Mouse (Mus musculus) right cerebral cortex, adult 2 months (tissue): Measurements from ENCODE around the gene Alkbh4.
"Not testable (repeated sequence)": the region's sequence is repeated elsewhere in the genome, so short reads cannot be mapped to it uniquely, and the experiment has no call there.

Source experiments
- DNase-seq, 2 experiments: peaks; one replicate each; pipeline ENCODE4 v3.0.0; 2021 to 2022; ENCODE audit warnings: low spot score in 2 of 2

Alkbh4 gene

DNA sequence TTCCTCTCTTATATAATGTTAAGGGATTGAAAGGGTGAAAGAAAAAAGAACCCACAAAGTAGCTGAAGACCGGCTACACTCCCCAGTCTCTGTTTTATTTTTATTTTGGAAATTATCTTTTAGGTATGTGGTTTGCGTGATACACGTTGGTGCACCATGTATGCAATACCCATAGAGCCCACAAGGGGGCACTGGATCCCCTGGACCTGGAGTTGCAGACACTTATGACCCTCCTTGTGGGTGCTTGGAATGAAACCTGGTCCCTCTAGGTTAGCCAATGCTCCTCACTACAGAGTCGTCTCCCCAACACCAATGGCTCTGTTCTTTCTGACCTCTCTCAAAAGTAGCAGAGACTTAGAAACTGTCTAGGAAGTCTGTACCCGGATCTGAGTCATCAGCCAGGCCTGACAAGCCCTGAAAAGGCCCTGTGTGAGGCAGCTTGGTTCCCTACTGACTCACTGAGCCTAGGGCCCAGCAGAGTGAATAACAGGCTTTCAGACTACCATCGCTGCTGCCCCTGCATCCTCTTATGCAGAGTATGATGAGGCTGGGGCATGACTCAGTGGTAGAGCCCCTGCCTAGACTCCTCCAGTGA, 7.3 kb downstream of the Alkbh4 start:
- DNase-seq = no peak

DNA sequence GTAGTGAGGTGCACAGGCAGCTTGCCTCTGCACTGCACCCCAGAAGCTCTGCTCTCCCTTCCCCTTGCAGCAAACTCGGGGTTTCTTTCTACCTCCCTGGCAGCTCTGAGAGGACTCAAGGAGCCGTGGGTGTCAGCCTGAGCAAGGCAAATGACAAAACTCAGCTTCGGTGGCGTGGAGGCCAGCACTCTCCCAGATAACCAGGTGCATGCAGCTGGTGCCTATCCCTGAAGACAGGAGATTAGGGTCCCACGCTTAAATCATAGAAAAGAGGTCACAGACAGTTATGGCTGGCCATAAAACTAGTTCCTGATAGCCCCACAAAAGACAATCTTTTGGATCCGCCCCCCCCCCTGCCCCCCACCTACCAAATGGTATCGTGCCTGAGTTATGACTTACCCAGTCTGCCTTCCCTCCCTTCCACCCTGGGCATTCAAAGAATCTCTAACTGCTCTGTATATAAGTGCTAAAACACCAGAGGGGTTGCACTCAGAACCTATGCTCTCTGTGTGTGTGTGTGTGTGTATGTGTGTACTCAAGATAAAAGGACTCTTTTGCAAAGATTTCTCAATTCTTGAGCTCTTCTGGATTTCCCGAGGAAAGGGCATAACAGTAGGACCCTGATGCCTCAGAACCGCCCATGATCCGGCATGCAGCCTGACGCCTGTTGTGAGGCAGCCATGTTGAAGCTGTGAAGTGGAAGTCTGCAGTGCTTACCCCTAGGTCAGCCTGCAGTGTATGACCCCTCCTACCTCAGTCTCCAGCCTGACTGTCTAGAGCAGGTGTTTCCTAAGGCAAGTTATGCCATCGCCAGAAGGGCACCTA, 8.9 kb downstream of the Alkbh4 start:
- DNase-seq = no peak

DNA sequence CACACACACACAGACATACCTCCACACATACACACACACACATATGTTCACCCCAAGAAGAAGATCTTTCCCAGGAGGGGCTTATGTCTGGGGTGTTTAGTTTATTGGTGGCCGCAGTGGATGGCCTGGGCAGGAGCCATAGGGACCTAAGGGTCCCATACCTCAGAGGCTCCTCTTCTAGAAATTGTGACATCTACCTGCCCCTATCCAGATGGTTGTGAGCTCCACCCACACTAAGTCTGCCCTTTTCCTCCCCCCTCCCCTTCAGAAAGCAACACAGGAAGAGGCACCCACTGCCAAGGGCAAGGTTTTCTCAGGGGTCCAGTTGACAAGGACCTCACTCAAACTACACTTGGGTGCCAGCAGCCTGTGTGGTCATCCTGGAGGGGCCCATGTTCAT, 11.0 kb downstream of the Alkbh4 start:
- no peak for DNase-seq

DNA sequence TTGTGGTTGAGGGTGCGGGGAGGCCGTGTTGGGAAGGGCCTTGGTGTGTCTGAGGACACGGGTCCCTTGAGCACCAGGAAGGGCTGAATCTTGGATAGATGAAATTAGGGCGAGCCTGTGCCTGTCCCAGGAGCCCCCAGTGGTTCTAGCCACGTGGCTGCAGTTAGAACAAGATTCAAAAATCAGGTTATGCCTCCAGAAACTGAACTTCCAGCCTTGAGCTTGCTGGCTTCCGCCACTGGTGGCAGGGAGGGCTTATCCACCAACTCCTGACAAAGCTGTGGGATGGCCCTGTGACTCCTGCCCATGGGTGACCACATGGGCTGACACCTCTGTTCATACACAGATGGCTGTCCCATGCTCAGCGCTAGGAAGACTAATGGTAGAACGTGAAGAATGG, 11.8 kb downstream of the Alkbh4 start:
- DNase-seq = no peak

DNA sequence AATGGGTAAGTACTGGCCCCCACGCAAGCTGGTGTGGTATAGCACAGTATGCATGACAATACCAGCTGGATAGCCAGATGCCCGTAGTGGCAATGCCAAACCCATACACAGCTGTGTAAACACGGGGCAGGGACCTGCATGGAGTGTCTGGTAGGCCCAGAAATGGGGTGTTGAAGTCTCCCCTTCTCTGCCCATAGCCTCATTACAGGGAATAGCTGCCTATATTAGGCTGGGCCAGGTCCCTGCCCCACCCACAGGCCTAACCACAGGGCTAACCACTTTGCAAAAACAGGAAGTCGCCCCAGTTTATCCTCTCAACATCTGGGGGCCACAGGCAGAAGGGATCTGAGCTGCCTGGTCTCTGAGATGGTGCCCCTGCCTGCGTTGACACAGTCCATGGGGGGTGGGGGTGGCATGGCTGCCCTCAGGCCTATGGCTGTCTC, 13.2 kb downstream of the Alkbh4 start:
- not testable (repeated sequence) for DNase-seq

DNA sequence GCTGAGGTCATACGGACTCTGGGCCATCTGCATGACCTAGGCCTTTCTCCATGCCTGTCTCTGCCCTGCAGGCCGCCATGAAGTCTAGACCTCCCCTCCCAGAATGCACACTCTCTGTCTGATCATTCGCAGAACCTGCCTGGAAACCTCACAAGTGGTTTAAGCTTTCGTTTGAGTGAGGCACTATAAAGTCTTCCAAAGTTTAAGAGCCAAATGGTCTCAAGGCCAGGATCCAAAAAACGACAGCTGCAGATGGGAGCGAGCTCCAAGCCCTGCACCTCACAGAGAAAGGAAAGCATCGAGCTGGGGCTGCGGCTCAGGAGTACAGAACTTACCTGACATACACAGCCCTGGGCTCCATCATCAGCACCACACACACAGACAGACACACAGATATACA, 16.4 kb downstream of the Alkbh4 start:
- no peak for DNase-seq

DNA sequence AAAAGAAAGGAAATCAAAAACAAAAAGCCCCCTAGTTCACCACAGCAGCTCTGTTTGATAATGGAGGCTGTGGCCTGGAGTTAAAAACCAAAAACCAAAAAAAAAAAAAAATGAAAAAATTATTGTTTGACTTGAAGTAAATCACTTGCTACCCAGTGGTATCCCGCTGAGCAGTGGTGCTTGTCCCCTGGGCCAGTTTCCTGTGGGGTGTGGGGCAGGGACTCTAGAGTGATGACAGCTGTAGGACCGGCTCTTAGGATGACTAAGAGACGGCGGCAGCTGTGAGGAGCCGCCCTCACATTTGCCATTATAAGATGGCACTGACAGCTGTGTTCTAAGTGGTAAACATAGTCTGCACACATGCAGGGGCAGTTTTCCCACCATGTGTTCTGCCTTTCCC, 19.5 kb downstream of the Alkbh4 start:
- DNase-seq = no peak

DNA sequence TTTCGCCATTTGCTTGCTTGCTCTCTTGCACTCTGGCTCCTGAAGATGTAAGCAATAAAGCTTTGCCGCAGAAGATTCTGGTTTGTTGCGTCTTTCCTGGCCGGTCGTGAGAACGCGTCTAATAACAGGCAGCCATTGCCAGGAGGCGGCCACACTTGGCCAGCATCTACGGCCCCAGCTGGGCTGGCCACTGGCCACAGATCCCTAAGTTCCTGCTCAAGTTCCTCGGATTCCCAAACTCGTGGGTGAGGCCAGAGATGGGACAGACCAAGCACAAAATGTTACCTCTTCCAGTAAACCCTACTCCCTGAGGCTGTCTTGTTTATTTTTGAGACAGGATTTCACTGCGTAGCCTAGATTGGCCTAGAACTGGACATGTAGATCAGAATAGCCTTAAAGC, 24.1 kb downstream of the Alkbh4 start:
- not testable (repeated sequence) for DNase-seq

DNA sequence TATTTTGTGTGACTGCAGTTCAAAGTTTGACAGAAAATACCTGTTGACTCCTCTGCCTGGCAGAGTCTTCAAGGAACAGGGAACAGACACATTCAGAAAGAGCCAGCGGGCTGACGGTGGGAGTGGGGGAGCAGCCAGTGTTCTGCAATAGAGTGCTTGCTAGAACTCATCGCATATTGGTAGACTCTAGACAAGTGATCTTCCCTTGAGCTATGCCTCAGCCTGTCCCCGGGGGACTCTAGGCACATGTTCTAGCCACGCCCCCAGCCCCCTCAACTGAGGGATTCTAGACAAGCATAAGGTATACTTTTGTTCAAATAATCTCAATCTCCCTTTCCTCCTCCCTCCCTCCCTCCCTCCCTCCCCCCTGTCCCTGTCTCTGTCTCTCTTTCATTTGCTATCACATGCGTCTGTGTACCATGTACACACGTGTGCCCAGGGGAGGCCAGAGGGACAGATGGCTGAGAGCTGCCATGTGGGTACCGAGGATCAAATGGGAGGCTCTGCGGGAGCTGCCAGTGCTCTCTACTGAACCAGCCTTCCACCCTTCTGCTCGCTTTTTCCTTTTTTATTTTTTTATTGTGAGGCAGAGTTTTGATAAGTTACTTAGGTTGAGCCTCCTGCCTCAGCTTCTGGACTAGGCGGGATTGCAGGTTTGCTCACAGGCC, 28.0 kb downstream of the Alkbh4 start:
- no peak for DNase-seq

DNA sequence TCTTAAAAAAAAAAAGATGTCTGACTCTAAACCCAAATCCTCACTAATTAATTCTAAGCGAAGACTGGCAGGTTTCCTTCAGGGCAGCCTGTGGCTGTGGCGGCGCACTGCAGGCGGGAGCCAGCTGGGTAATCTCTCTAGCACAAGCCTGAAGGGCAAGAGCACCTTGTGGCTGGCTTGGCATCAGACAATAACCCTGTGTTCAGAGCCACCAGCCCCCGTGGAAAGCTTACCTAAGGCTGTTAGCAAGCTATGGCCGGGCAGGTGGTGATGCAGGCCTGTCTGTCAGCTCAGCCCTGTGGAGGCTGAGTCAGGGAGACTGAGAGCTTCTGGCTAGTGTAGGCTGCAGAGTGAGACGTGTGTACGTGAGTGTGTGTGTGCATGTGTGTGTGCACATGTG, 29.3 kb downstream of the Alkbh4 start:
- DNase-seq = no peak

DNA sequence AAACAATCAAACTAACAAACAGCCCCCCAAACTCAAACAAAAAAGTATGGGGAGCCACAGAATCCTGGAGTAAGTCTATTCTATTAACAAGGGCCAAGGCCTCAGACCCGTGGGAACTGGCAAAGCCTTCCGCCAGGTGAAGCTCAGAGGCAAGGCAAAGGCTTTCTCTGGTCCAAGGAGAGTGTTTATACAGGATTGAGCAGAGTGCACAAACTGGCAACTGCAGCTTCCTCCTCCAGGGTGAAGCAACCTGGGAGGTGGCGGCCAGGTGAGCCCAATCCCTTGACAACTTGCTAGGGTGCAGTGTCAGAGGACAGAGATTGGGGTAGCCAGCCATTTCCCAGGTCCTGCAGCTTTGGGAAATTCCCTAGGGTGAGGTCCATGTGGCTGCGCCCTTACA, 31.4 kb downstream of the Alkbh4 start:
- no peak for DNase-seq

DNA sequence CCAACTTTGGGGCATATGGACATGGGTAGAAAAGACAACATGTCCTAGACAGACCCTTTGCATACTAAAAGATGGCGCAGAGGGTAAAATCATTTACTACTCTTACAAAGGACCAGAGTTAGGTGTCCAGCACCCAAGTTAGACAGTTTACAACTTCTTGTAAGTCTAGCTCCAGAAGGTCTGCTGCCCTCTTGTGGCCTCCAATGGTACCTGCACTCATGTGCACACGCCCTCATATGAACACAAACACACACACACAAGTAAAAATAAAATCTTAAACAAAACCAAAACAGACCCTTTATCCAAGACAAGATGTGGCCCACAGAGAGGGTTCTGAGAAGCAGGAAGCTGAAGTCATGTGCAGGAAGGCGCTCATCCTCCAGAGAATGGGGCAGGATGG, 32.1 kb downstream of the Alkbh4 start:
- no peak for DNase-seq

DNA sequence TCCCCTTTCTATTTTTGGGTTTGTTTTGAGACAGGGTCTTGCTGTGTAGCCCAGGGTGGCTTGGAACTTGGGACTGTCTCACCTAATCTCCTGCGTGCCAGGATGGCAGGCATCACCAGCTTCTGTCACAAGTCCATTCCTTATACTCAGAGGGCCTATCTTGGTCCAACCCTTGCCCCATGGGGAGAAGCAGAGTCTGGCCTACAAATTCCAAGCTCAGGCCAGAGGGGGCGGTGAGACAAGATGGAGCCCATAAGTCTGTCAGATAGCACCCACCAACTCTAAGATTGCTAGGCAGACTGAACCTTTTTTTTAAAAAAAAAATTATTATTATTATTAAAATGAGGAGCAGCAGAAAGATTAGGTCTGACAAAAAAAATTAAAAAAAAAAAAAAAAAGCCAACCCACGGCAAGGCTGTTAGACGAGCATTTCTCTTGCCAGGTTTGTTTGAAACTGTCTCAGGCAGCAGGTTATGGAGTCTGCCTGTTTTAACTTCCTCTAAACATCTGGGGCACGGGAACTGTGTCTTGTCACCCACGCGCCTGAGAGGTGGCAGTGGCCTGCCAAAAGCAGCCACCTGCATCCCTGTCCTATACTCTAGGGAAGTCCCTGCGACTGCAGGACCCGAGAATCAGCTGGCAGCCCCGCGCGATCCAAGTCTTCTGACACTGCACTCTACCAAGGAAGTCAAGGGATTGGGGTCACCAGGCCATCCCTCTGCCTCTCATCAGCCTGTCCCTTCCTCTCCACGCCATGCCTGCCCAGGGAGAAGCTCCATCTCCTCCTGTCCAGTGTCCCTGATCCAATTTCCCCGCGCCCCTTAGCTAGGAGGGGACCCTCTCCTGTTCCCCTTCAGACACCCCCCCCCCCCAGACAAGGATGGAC, 33.9 kb downstream of the Alkbh4 start:
- DNase-seq = peak; percentile 50 to 59

DNA sequence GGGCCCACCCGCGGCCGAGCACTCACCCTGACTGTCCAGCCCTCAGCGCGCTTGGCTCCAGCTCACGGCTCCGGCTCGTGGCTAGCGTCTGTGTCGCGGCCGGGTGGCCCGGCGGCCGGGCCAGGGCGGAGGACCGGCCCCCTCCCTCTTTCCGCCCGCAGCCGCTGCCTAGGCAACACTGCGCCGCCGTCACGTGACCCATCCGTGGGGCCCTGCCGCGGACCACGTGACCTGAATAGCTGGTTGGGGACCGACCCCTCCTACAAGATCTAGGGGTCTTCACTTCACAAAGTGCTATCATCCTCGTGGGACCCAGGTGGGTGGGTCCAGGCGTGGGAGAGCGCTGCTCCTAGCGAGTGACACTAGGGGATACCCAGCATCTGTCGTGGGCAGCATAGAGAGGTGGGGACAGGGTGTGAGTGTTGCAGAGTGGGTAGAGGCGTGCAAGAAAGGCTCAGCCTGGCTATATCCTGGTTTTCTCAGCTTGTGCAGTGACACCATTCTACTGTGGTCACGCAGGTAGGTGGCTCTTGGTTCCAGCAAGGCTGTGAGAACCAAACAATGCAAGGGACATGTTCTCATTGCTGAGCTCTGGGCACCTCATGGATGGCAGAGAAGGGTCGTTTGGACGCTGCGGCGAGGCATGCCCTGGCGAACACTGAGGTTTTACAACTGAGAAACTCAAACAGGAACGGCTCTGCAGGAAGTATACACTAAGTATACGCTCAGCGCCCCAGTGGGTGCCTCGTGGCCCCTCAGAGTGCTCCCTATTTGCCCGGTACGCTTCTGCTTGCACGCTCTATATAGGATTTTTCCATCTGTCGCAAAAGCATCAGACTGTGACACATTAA, 34.8 kb downstream of the Alkbh4 start, which contains the start of gene Orai2:
TSS of gene Orai2 (minus strand) at position 202 of the 851 bp plus-strand sequence.
- DNase-seq = peak; percentile 88 to 89

DNA sequence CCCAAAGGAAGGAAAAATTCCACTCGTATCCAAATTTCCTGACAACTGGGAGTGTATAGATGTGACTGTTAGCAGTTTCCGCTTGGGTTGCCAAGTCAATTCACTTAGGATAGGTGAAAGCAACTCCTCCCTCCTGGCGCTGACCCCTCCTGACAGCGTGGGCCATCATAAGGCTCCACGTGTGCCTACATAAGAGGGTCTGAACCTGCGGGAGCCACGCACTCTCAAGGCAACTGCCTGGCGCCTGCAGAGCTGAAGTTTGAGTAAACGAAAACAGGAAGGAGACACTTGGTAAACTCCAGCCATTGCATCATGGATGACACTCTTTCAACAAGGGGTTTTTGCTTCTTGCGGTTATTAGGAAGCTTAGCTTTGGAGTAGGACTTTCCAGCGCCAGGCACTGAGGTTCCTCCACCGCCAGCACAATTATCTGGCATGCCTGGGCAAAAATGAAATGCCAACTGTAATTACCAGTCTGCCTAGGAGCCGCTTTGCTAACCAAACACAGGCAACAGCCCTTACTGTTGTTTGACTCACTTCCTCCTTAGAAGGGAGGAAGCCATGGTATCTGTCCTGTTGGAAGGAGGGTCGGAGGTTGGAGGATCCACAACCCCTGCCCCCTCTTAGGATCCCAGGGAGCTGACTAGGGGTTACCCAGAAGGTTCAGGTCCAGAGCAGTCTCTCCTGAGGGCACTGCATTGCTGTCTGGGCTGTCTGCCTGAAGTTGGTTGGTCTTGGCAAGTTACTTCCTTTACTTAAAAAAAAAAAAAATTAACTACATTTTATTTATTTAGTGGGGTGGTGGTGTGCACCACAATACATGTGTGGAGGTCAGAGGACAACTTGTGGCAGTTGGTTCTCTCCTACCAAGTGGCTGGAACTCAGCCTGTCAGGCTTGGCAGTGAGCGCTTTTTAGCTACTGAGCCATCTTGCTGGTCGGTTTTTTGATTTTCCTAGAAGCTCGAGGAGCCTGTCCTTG, 35.7 kb downstream of the Alkbh4 start:
- peak; percentile 19 to 21 for DNase-seq

DNA sequence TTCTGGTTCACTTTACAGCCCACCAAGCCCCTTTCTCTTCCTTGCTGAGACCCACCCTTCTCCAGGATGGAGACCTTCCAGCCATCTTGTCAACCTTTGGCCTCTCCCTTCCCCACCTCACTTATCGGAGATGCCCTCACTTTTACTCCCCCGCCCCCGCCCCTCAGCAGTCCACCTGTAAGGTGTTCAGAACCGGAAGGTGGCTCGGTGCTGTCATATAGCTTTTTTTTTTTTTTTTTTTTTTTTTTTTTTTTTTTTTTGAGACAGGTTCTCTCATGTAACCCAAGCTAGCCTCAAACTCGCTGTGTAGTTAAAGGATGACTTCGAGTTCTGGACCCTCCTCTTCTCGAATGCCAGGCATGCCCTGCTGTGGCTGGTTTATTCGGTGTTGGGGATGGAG, 37.0 kb downstream of the Alkbh4 start:
- DNase-seq = no peak

DNA sequence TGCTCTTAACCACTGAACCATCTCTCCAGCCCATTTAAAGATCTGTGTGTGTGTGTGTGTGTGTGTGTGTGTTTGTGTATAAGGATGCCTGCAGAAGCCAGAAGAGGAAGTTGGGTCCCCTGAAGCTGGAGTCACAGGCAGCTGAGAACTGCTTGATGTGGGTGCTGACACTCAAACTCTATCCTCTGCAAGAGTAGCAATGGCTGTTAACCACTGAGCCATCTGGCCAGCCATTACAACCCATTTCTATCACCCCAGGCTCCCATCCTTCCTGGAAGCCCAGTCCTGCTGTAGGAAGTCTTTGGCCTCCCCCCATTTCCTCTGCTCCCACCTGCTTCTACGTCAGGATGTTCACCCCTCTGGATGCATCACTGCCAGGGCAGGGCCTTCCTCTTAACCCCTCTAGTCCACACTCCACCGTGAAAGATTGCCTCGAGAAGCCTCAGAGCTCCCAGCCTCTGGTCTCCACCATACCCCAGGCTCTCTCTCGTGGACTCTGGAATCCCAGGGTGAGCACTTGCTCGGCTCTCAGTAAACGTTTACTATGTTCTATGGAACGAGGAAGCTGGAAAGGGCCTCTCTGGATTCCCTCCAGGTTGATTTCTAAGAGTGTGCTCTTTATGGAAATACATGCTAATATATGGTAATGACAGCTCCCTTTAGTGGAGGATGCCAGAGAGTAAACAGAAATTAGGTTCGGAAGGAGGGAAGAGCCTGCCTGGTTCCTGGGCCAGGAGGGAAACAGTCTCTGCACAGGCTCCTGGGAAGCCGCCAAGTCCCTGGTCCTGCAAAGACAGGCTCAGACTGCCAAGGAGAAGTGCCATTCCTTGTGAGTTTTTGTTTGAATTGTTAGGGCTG, 37.9 kb downstream of the Alkbh4 start:
- DNase-seq = peak; percentile 53 to 65

DNA sequence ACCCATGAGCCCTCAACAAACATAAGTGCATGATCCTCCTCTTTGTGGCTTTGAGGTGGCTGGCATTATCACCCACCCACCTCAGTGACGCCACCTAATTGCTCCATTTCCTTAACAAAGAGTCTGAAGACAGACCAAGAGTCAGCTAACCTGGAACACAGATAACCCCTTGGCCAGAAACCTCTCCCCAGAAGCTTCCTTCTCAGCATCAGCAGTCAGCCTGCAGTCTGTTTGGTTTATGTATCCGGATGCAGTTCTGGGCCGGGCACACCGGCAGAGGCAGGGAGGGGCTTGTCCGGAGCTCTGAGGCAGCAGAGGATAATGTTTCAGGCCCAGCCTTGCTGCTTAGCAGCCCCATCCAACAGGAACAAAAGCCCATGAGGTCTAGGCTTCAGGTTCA, 43.6 kb downstream of the Alkbh4 start:
- DNase-seq = no peak

DNA sequence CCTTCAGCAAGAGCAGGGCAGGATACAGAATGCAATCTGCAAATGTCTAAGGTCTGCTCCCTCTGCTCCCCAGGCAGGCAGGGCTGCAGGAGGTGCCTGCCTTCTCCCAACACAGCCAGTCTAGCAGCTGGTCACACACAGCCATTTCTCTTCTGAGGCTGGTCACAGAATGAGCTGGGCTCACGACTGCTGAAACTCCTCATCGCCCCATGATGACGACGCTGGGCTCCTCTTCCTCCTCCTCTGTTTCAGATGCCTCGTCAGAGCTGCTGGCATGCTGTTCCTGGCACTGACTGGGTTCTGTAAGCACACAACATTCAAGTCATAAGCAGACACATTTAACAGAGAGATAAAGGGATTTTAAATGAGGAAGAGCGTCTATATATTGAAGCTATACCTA, 45.3 kb downstream of the Alkbh4 start:
- DNase-seq = no peak
